Mouse (Mus musculus) midbrain, embryonic 13.5 days (tissue): ENCODE results near the gene Hk1. TPM values are rescaled to one million over a fixed set of nuclear protein-coding genes. Genes with fewer than 3 reads are reported as not detected.

ENCODE experiments used
- ATAC-seq: fragments of 200-750 bp; cut with Nextera tagmentation; 2 replicates; pipeline ENCODE4 v1.8.0; 2017; ENCODE audit warnings: mild to moderate bottlenecking, moderate TSS enrichment, moderate library complexity
- H3K27ac ChIP-seq: fragments of 300-500 bp; sonication (generic); 2 replicates; pipeline ENCODE4 v1.5.1; 2015; ENCODE audit warnings: inconsistent platforms, mild to moderate bottlenecking, moderate library complexity
- H3K27me3 ChIP-seq: fragments of 300-500 bp; sonication (generic); 2 replicates; pipeline ENCODE4 v1.6.1; 2015; ENCODE audit warnings: mild to moderate bottlenecking, inconsistent platforms
- H3K36me3 ChIP-seq: fragments of 300-500 bp; sonication (generic); 2 replicates; pipeline ENCODE4 v1.6.1; 2015; ENCODE audit warnings: mild to moderate bottlenecking, inconsistent platforms
- H3K4me1 ChIP-seq: fragments of 300-500 bp; sonication (generic); replicated peaks from 2 replicates; pipeline ENCODE4 v1.6.1; 2015; ENCODE audit warnings: inconsistent platforms
- H3K4me2 ChIP-seq: fragments of 300-500 bp; sonication (generic); replicated peaks from 2 replicates; pipeline ENCODE4 v1.6.1; 2015; ENCODE audit warnings: moderate library complexity, mild to moderate bottlenecking, inconsistent platforms
- H3K4me3 ChIP-seq: fragments of 300-500 bp; sonication (generic); replicated peaks from 2 replicates; pipeline ENCODE4 v1.5.1; 2015; ENCODE audit warnings: mild to moderate bottlenecking, inconsistent platforms
- H3K9ac ChIP-seq: fragments of 300-500 bp; sonication (generic); replicated peaks from 2 replicates; pipeline ENCODE4 v1.6.1; 2015; ENCODE audit warnings: mild to moderate bottlenecking, inconsistent platforms
- H3K9me3 ChIP-seq: fragments of 300-500 bp; sonication (generic); 2 replicates; pipeline ENCODE4 v1.6.1; 2016; ENCODE audit warnings: mild to moderate bottlenecking, inconsistent platforms
- WGBS: fragments of 180-500 bp; shearing (Covaris S2); methylation state at CpG from one replicate; pipeline ENCODE4 v1.1.7; 2015; 5-methylcytosine and 5-hydroxymethylcytosine counted together
- polyA plus RNA-seq: library from polyadenylated mRNA; unstranded; fragments of >200 nt; fragmentation: Nextera tagmentation; extraction: Ambion mirVana; gene quantifications from 2 replicates; pipeline ENCODE4 v1.2.1, GENCODE M21; 2015

The Hk1 gene
- polyA plus RNA-seq, 1 experiment from 2014 or later: 72.9 TPM

DNA sequence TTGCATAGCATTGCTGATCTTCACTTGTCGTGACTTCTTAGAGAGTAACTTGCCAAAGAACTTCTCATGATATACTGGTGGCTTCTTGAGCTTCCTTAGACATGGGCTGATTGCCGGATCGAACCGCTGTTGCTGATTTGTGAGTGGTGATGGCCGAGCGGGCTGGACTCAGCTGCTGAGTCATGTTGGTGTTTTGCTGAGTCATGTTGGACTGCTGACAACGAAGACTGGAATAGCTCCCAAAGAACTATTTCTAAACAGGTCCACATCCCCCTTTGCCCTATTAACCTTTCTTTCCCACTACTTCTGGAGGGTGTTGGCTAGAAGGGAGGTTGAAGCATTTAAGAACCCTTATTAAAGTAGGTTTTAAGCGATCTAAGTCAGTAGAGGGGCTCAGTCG is 135.6 kb downstream of the Hk1 start:
- no peak for ATAC-seq
- H3K27me3 ChIP-seq: no peaks in the 10 kb centered on the region
- H3K4me1 ChIP-seq: no peaks in the 10 kb centered on the region; the same call in 1 of the 2 replicates
- no peaks in the 10 kb centered on the region for H3K9me3 ChIP-seq
- H3K27ac ChIP-seq: no peak overlapping the region
- H3K9ac ChIP-seq: no peak overlapping the region
- WGBS: 94% methylated on average over 9 of the region's 9 CpGs
- H3K4me3 ChIP-seq: no peak overlapping the region
- no peak overlapping the region for H3K4me2 ChIP-seq
- H3K36me3 ChIP-seq: no peaks in the 10 kb centered on the region

DNA sequence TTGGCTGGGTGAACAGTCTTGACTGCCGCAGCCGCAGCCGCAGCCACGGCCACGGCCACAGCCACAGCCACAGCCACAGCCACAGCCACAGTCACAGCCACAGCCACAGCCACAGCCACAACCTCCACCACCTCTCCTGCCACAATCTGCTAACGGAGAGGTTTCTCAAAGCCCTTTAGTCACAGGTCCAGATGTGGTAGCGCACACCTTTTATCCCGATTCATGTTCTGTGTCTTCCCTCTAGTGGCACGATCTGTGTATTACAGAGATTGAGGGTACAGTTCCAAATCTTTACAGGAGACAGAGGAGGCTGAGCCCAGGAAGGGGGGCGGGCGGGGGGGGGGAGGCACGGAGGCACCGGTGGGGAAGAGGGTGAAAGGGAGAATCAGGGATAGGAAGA is 136.8 kb downstream of the Hk1 start:
- 59% methylated on average over 11 of the region's 13 CpGs for WGBS
- H3K4me3 ChIP-seq: no peak overlapping the region
- no peak overlapping the region for H3K9ac ChIP-seq
- H3K4me1 ChIP-seq: no peaks in the 10 kb centered on the region; the same call in 1 of the 2 replicates
- H3K9me3 ChIP-seq: no peaks in the 10 kb centered on the region
- H3K27me3 ChIP-seq: no peaks in the 10 kb centered on the region
- H3K4me2 ChIP-seq: no peak overlapping the region
- no peak for ATAC-seq
- H3K36me3 ChIP-seq: no peaks in the 10 kb centered on the region
- no peak overlapping the region for H3K27ac ChIP-seq

DNA sequence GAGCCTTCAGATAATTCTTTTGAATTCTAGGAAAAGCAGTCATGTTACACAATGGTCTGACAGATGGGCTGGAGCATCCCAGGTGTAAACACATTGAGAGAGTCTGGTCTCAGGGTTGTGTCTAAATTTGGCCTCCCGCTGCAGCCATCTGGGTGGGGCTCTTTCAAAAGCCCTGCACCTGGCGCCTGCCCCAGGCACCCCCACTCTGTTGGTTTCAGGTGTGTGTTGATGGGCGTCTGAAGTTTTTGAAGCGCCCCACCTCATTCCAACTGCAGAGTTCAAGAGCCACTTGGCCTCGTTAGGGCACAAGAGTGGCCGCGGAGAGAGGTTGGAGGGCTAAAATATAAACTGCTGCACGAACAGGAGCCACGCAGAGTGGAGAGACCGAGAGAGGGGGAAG is 137.3 kb downstream of the Hk1 start:
- no peak for ATAC-seq
- Histone ChIP-seq H3K27ac (no peak overlapping the region), H3K4me2 (no peak overlapping the region), H3K9me3 (no peaks in the 10 kb centered on the region), H3K4me3 (no peak overlapping the region), H3K36me3 (no peaks in the 10 kb centered on the region), H3K4me1 (no peaks in the 10 kb centered on the region; the same call in 1 of the 2 replicates), H3K27me3 (no peaks in the 10 kb centered on the region), H3K9ac (no peak overlapping the region)
- 84% methylated on average over 10 of the region's 10 CpGs for WGBS

DNA sequence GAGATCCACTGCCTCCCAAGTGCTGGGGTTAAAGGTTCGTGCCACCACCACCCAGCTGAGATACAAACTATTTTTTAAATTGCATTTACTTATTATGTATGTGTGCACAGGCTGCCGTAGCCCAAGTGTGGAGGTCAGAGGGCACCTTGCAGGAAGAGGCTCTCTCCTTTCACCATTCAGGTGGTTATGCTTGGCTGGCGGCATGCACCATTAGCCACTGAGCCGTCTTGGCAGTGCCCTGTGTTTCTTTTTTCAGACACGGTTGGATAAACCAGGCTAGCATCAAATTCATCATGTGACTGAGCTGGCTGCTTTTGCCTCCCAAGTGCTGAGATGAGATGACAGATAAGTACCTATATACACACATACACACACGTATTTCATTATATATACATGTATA is 140.4 kb downstream of the Hk1 start:
- no peak overlapping the region for H3K27ac ChIP-seq
- ATAC-seq: no peak
- H3K36me3 ChIP-seq: no peaks in the 10 kb centered on the region
- WGBS: 54% methylated on average over 6 of the region's 6 CpGs
- H3K9me3 ChIP-seq: no peaks in the 10 kb centered on the region
- no peak overlapping the region for H3K9ac ChIP-seq
- H3K4me3 ChIP-seq: no peak overlapping the region
- H3K4me2 ChIP-seq: no peak overlapping the region
- no peaks in the 10 kb centered on the region for H3K4me1 ChIP-seq
- H3K27me3 ChIP-seq: no peaks in the 10 kb centered on the region

DNA sequence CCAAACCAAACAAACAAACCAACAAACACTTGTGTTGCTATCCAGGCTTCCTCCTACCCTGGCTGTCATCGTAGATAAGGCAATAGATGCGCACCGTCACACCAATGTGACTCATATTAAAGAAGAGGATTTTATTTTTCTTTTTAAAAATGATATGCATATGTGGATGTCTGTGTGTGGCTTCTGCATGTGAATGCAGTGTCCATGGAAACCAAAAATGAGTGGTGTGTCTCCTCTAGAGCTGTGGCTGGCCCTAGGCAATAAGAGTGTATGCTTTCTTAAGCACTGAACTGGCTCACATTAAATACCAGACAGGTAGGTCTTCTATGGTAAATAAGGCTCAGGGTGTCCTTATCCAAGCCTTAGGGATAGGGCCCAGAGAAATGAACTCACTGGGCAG is 141.0 kb downstream of the Hk1 start:
- no peaks in the 10 kb centered on the region for H3K9me3 ChIP-seq
- H3K36me3 ChIP-seq: no peaks in the 10 kb centered on the region
- no peaks in the 10 kb centered on the region for H3K27me3 ChIP-seq
- H3K27ac ChIP-seq: no peak overlapping the region
- ATAC-seq: no peak
- 97% methylated on average over 3 of the region's 3 CpGs for WGBS
- H3K9ac ChIP-seq: no peak overlapping the region
- H3K4me3 ChIP-seq: no peak overlapping the region
- H3K4me1 ChIP-seq: no peaks in the 10 kb centered on the region
- no peak overlapping the region for H3K4me2 ChIP-seq

DNA sequence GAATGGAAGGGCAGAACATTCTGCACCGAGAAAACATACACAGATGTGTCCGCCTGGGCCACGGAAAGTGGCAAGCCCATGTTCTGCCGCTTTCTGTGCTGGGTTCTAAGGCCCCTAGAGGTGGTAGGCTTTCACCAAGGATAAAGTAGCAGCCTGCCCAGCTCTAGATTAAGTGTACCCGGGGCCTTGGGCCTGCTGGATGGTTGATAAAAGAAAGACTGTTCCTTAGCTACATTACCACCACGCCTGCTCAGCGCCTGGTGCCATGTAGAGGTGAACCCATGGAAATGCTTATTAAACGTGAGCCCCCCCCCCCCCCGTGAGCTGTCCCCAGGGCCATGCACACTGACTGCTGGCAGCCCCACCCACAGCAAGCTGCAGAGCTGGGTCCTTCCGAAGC is 142.5 kb downstream of the Hk1 start:
- ATAC-seq: no peak
- H3K4me2 ChIP-seq: no peak overlapping the region
- no peak overlapping the region for H3K4me3 ChIP-seq
- H3K9me3 ChIP-seq: no peaks in the 10 kb centered on the region
- H3K27ac ChIP-seq: no peak overlapping the region
- H3K36me3 ChIP-seq: no peaks in the 10 kb centered on the region
- no peak overlapping the region for H3K9ac ChIP-seq
- H3K4me1 ChIP-seq: no peaks in the 10 kb centered on the region
- H3K27me3 ChIP-seq: peaks cover 7% of the 10 kb centered on the region
- 89% methylated on average over 10 of the region's 10 CpGs for WGBS

DNA sequence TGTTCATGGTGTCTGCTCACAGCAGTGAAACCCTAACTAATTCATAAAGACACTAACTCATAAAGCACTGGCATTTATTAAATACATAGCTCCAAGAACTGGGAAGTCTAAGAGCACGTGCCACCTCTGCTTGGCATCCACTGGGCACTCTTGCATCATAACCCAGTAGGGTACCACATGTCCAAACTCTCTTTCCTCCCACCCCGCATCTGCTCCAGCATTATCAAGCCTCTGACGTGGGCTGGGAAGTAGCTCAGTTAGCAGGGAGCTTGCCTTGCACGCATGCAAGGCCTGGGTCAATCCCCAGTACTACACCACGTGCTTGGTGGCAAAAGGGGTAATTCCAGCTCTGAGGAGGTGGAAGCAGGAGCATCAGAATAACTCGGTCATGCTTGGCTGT is 143.5 kb downstream of the Hk1 start:
- Histone ChIP-seq H3K27ac (no peak overlapping the region), H3K4me2 (no peak overlapping the region), H3K27me3 (peaks cover 11% of the 10 kb centered on the region), H3K9me3 (no peaks in the 10 kb centered on the region), H3K9ac (no peak overlapping the region), H3K4me1 (no peaks in the 10 kb centered on the region), H3K36me3 (no peaks in the 10 kb centered on the region), H3K4me3 (no peak overlapping the region)
- WGBS: 87% methylated on average over 6 of the region's 6 CpGs
- ATAC-seq: no peak

DNA sequence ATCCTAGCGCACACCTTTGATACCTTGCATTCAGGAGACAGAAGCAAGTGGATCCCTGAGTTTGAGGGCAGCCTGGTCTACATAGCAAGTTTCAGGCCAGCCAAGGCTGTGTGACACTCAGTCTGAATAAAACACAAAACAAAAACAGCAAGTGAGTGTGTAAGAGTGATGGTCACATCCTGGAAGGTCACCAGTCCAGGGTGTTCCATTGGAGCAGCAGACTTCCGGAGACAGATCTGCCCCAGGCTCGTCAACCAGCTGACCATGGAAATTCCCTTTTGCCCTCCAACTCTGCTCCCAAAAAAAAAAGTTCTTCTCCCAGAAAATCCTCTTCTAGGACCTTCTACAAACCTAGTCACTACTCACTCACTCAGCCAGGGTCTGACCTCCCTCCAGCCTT is 147.9 kb downstream of the Hk1 start:
- Histone ChIP-seq H3K36me3 (no peaks in the 10 kb centered on the region), H3K4me2 (peak overlapping the region; percentile 92; the same call in 1 of the 2 replicates), H3K27me3 (peaks cover 13% of the 10 kb centered on the region), H3K4me1 (peaks cover 7% of the 10 kb centered on the region), H3K4me3 (no peak overlapping the region), H3K27ac (no peak overlapping the region), H3K9ac (no peak overlapping the region), H3K9me3 (no peaks in the 10 kb centered on the region)
- WGBS: 91% methylated on average over 3 of the region's 3 CpGs
- ATAC-seq: no peak

DNA sequence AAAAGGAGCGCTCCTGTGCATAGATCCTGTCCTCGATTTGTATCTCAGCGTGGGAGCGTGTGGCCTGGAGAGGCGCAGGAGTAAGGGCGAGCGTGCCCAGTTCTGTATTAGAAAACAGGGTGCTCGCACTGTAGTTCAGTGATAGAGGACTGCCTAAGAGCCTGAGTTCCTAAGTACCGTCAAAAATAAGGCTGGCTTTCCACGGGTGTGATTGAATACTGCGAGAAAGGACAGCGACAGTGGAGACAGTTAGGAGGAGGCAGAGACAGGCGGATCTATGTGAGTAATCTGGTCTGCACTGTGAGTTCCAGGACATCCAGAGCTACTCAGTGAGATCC is 148.3 kb downstream of the Hk1 start:
- H3K4me3 ChIP-seq: peak overlapping the region; percentile 53
- no peak for ATAC-seq
- H3K27me3 ChIP-seq: peaks cover 13% of the 10 kb centered on the region
- H3K36me3 ChIP-seq: no peaks in the 10 kb centered on the region
- no peak overlapping the region for H3K27ac ChIP-seq
- WGBS: 3% methylated on average over 13 of the region's 13 CpGs
- H3K4me1 ChIP-seq: peaks cover 7% of the 10 kb centered on the region
- H3K4me2 ChIP-seq: peak overlapping the region; percentile 92
- no peaks in the 10 kb centered on the region for H3K9me3 ChIP-seq
- peak overlapping the region; percentile 71; the same call in 1 of the 2 replicates for H3K9ac ChIP-seq

DNA sequence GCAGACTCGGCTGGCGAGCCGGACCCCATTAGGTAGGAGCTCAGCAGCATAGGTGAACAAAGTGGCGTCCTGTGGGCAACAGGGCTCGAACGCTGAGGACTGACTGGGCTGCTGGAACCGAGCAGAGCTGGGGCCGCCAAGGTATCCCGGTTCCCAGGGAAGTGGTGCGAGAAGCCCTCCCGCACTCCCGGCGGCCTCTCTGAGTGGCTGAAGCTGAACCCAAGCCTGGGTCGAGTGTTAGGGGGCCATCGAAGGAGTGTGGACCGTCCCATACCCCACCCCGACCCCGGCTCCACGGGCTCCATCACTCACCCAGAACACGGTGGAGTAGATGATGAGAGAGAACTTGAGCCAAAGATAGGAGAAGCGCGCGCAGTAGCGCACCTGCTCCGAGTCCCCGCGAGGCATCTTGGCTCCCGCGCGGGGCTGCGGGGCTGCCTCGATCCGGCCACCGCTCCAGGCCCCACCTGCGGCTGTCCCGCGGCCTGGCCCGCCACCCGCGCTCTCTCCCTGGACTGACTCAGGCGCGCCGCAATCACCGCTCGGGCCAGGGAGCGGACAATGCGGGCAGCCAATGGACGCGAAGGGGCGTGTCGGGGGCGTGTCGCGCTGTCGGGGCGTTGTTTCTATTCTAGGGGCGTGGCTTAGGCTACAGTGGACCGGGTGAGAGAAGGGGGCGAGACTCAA is 148.9 kb downstream of the Hk1 start, which contains the start of gene Tspan15:
Gene Tspan15 (minus strand): TSS at position 544 of the 687 bp plus-strand sequence.
- ATAC-seq: peak; percentile 97
- no peaks in the 10 kb centered on the region for H3K9me3 ChIP-seq
- H3K4me1 ChIP-seq: peaks cover 7% of the 10 kb centered on the region
- H3K4me2 ChIP-seq: peak within 1 kb of the TSS; percentile 92
- peak within 1 kb of the TSS; percentile 53 for H3K4me3 ChIP-seq
- H3K27ac ChIP-seq: no peak within 1 kb of the TSS
- WGBS: under 1% methylated on average over 59 of the region's 59 CpGs
- peak within 1 kb of the TSS; percentile 71 for H3K9ac ChIP-seq
- no peaks in the 10 kb centered on the region for H3K36me3 ChIP-seq
- H3K27me3 ChIP-seq: peaks cover 13% of the 10 kb centered on the region

DNA sequence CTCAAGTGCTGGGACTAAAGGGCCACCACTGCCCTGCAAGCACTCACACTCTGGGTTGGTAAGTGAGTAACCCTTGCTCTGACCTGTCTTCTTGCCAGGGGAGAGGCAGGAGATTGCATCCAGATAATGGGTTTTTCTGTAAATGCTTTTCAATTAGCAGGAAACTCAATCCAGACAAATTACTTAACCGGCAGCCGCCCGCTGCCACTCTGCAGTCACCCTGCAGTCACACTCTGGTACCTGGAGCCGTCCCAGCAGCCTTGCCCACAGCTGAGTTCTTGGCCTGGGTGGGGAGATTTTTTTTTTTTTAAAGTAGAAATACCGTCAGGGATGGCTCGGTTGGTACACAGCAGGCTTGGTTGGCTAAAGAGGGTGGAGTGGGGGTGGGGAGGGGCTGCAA is 151.6 kb downstream of the Hk1 start:
- Histone ChIP-seq H3K27me3 (peaks cover 9% of the 10 kb centered on the region), H3K36me3 (no peaks in the 10 kb centered on the region), H3K4me2 (no peak overlapping the region), H3K4me1 (peaks cover 7% of the 10 kb centered on the region), H3K27ac (no peak overlapping the region), H3K4me3 (no peak overlapping the region), H3K9ac (no peak overlapping the region), H3K9me3 (no peaks in the 10 kb centered on the region)
- no peak for ATAC-seq
- 75% methylated on average over 6 of the region's 6 CpGs for WGBS

DNA sequence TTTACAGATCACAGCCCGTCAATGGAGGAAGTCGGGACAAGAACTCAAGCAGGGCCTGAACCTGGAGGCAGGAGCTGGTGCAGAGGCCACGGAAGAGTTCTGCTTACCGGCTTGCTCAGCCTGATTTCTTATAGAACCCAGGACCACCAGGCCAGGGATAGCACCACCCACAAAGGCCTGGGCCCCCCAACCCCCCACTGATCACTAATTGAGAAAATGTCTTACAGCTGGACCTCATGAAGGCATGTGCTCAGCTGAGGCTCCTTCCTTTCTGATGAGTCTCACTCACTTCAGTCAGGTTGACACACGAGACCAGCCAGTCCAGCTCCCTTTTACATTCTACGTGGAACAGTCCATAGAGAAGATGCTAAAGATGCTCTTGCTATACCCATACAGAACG is 153.9 kb downstream of the Hk1 start:
- no peak for ATAC-seq
- no peak overlapping the region for H3K4me2 ChIP-seq
- peaks cover 3% of the 10 kb centered on the region; the same call in 1 of the 2 replicates for H3K27me3 ChIP-seq
- 81% methylated on average over 7 of the region's 7 CpGs for WGBS
- no peaks in the 10 kb centered on the region for H3K36me3 ChIP-seq
- H3K9me3 ChIP-seq: no peaks in the 10 kb centered on the region
- H3K27ac ChIP-seq: no peak overlapping the region
- no peak overlapping the region for H3K9ac ChIP-seq
- H3K4me1 ChIP-seq: peaks cover 7% of the 10 kb centered on the region
- H3K4me3 ChIP-seq: no peak overlapping the region

DNA sequence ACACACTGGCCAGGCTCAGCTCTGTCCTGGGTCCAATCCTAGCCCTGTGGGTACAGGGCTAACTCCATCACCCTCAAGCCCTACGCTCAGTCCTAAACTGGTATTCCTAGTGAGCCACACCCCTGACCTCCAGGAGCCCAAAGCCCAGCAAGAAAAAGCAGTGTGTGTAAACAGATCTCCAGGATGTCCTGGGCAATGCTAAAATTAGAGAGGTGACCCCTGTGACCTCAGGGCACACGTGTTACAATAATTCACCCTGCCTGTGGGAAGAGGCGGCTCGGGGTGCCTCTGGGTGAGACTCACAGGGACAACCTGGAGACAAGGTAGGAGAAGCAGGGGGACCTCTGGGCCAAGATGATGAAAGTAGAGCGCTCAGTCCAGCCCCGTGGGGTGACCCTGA is 155.5 kb downstream of the Hk1 start:
- Histone ChIP-seq H3K4me2 (no peak overlapping the region), H3K27ac (no peak overlapping the region), H3K4me1 (no peaks in the 10 kb centered on the region), H3K36me3 (no peaks in the 10 kb centered on the region), H3K9me3 (no peaks in the 10 kb centered on the region), H3K27me3 (peaks cover 3% of the 10 kb centered on the region; the same call in 1 of the 2 replicates), H3K9ac (no peak overlapping the region), H3K4me3 (no peak overlapping the region)
- 76% methylated on average over 6 of the region's 6 CpGs for WGBS
- no peak for ATAC-seq
